Mouse (Mus musculus) erythroblast, embryonic 14.5 days (primary cell): ENCODE results near the gene Dip2b.

Experiments used
- GATA1 ChIP-seq: IDR thresholded peaks from 2 replicates; pipeline ENCODE4 v1.6.1; 2012; ENCODE audit warnings: low read length, inconsistent platforms, mixed read lengths
- TAL1 ChIP-seq: IDR thresholded peaks from 3 replicates; pipeline ENCODE4 v1.6.1; 2012; ENCODE audit warnings: low read length, inconsistent platforms, mixed read lengths

GRCm38 (mm10) chr15:100039001-100039701, 687 bp downstream of the Dip2b start:
- no peak for TF ChIP-seq TAL1
- no peak for TF ChIP-seq GATA1
